Mouse (Mus musculus) embryonic facial prominence, embryonic 11.5 days (tissue): Measurements from ENCODE around the gene Arap1. TPM values are rescaled to one million over a fixed set of nuclear protein-coding genes. Genes with fewer than 3 reads are reported as not detected.

Source experiments
- ATAC-seq: fragments of 200-750 bp; cut with Nextera tagmentation; replicated peaks from 2 replicates; pipeline ENCODE4 v1.8.0; 2017; ENCODE audit warnings: low read depth; ENCODE audit not compliant: insufficient number of reproducible peaks, low FRiP score, low TSS enrichment
- DNase-seq: peaks from one replicate; pipeline ENCODE4 v3.0.0-alpha.2; 2015; ENCODE audit warnings: low spot score
- H3K27ac ChIP-seq: fragments of 300-500 bp; sonication (generic); replicated peaks from 2 replicates; pipeline ENCODE4 v1.5.1; 2014; ENCODE audit warnings: mild to moderate bottlenecking, low read depth, low read length, control low read depth
- H3K27me3 ChIP-seq: fragments of 300-500 bp; sonication (generic); 2 replicates; pipeline ENCODE4 v1.6.1; 2014; ENCODE audit warnings: mild to moderate bottlenecking, low read length, moderate library complexity, mixed read lengths; ENCODE audit not compliant: control insufficient read depth, insufficient read depth
- H3K36me3 ChIP-seq: fragments of 300-500 bp; sonication (generic); replicated peaks from 2 replicates; pipeline ENCODE4 v1.6.1; 2014; ENCODE audit warnings: low read depth, mild to moderate bottlenecking, low read length, moderate library complexity, mixed read lengths; ENCODE audit not compliant: control insufficient read depth, insufficient read depth
- H3K4me1 ChIP-seq: fragments of 300-500 bp; sonication (generic); 2 replicates; pipeline ENCODE4 v1.6.1; 2014; ENCODE audit warnings: low read length, mixed read lengths; ENCODE audit not compliant: control insufficient read depth, insufficient read depth
- H3K4me2 ChIP-seq: fragments of 300-500 bp; sonication (generic); 2 replicates; pipeline ENCODE4 v1.6.1; 2014; ENCODE audit warnings: low read depth, mild to moderate bottlenecking, control low read depth, low read length, moderate library complexity
- H3K4me3 ChIP-seq: fragments of 300-500 bp; sonication (generic); 2 replicates; pipeline ENCODE4 v1.5.1; 2014; ENCODE audit warnings: low read depth, low read length, control low read depth
- H3K9ac ChIP-seq: fragments of 300-500 bp; sonication (generic); replicated peaks from 2 replicates; pipeline ENCODE4 v1.6.1; 2014; ENCODE audit warnings: mild to moderate bottlenecking, control low read depth, low read length
- H3K9me3 ChIP-seq: fragments of 300-500 bp; sonication (generic); replicated peaks from 2 replicates; pipeline ENCODE4 v1.6.1; 2016; ENCODE audit warnings: mild to moderate bottlenecking, low read length, inconsistent platforms, mixed read lengths; ENCODE audit not compliant: control insufficient read depth
- WGBS: fragments of 180-500 bp; shearing (Covaris S2); extraction: QIAGEN DNeasy Blood & Tissue Kit; methylation state at CpG from one replicate; pipeline ENCODE4 v1.1.7; 2014; 5-methylcytosine and 5-hydroxymethylcytosine counted together
- polyA plus RNA-seq: library from polyadenylated mRNA; unstranded; fragments of >200 nt; fragmentation: Nextera tagmentation; extraction: Ambion mirVana; gene quantifications from 2 replicates; pipeline ENCODE4 v1.2.1, GENCODE M21; 2014

Arap1 gene
- polyA plus RNA-seq, 1 experiment from 2014 or later: 13.5 TPM

DNA sequence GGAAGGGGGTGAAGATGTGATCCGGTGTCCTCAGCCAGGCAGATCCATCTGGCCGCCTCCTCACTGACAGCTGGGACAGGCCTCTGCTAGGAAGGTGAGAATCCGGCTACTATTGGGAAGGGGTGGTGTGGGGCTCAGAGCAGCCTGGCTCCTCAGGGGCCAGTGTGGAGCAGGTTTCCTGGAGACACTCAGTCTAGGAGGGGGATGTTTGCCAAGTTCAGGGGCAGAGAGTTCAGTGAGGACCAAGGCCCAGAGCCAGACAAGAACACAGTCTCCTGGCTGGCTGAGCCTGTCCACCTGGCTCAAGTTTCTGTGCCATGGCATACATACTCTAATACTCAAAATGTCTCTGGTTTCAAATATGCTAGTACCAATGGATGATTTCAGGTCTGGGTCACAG, 10.5 kb upstream of the Arap1 start:
- WGBS: 89% methylated on average over 3 of the region's 3 CpGs

GRCm38 (mm10) chr7:101341405-101341804, 6.5 kb upstream of the Arap1 start:
- ATAC-seq (no peak), DNase-seq (no peak)
- H3K4me2 ChIP-seq: no peak overlapping the region
- no peaks in the 10 kb centered on the region for H3K4me1 ChIP-seq
- H3K27me3 ChIP-seq: no peaks in the 10 kb centered on the region
- no peak overlapping the region for H3K4me3 ChIP-seq
- H3K9ac ChIP-seq: no peak overlapping the region
- no peak overlapping the region for H3K27ac ChIP-seq
- no peaks in the 10 kb centered on the region for H3K9me3 ChIP-seq
- WGBS: 54% methylated on average over 6 of the region's 6 CpGs
- H3K36me3 ChIP-seq: no peaks in the 10 kb centered on the region

More for the DNA sequence above, 10.5 kb upstream of the Arap1 start:
- H3K9ac ChIP-seq: no peak overlapping the region
- H3K27ac ChIP-seq: no peak overlapping the region
- H3K4me1 ChIP-seq: no peaks in the 10 kb centered on the region
- ATAC-seq: no peak
- no peak overlapping the region for H3K4me2 ChIP-seq
- H3K9me3 ChIP-seq: no peaks in the 10 kb centered on the region
- no peaks in the 10 kb centered on the region for H3K27me3 ChIP-seq
- no peak for DNase-seq
- no peaks in the 10 kb centered on the region for H3K36me3 ChIP-seq
- H3K4me3 ChIP-seq: no peak overlapping the region

DNA sequence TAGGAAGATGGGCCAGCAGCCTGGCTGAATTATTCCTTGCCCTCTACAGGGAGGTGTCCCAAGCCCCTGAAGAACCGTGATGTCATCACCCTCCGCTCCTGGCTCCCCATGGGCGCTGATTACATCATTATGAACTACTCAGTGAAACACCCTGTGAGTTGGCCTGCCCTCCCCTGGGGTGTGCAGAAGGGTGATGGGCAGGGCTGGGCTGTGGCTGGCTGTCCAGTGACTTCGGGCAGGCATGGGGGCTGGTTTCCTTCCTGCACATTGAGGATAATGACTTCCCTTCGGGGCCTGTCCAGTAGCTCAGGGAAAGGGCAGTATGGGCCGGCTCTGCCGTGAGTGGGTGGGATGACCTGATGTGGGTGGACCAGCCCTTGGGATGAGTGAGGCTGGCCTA, 4.7 kb upstream of the Arap1 start:
- Histone ChIP-seq H3K27me3 (no peaks in the 10 kb centered on the region), H3K4me3 (no peak overlapping the region), H3K4me1 (peaks cover under 1% of the 10 kb centered on the region; the same call in 1 of the 2 replicates), H3K4me2 (no peak overlapping the region), H3K27ac (no peak overlapping the region), H3K9me3 (no peaks in the 10 kb centered on the region), H3K36me3 (no peaks in the 10 kb centered on the region), H3K9ac (no peak overlapping the region)
- ATAC-seq: no peak
- WGBS: 68% methylated on average over 7 of the region's 7 CpGs
- DNase-seq: no peak

- Histone ChIP-seq H3K4me2 (no peak overlapping the region), H3K9me3 (no peaks in the 10 kb centered on the region), H3K9ac (no peak overlapping the region), H3K4me1 (peaks cover 4% of the 10 kb centered on the region; the same call in 1 of the 2 replicates), H3K36me3 (no peaks in the 10 kb centered on the region), H3K4me3 (no peak overlapping the region), H3K27ac (no peak overlapping the region), H3K27me3 (peaks cover 3% of the 10 kb centered on the region; the same call in 1 of the 2 replicates)
- DNase-seq (no peak), ATAC-seq (no peak)
- WGBS: 73% methylated on average over 4 of the region's 4 CpGs
Observed at GRCm38 (mm10) chr7:101344892-101345291, 3.0 kb upstream of the Arap1 start.

GRCm38 (mm10) chr7:101346991-101347390, 876 bp upstream of the Arap1 start:
- Histone ChIP-seq H3K4me3 (no peak overlapping the region), H3K27ac (no peak overlapping the region), H3K27me3 (peaks cover 3% of the 10 kb centered on the region; the same call in 1 of the 2 replicates), H3K9ac (no peak overlapping the region), H3K36me3 (no peaks in the 10 kb centered on the region), H3K4me1 (peaks cover 4% of the 10 kb centered on the region; the same call in 1 of the 2 replicates), H3K4me2 (no peak overlapping the region), H3K9me3 (no peaks in the 10 kb centered on the region)
- WGBS: 68% methylated on average over 2 of the region's 2 CpGs
- ATAC-seq (no peak), DNase-seq (no peak)

- Histone ChIP-seq H3K9me3 (no peaks in the 10 kb centered on the region), H3K4me1 (peaks cover 4% of the 10 kb centered on the region; the same call in 1 of the 2 replicates), H3K36me3 (no peaks in the 10 kb centered on the region), H3K4me2 (peak overlapping the region; percentile 89), H3K27ac (no peak overlapping the region), H3K4me3 (peak overlapping the region; percentile 47), H3K9ac (peak overlapping the region; percentile 14), H3K27me3 (peaks cover 3% of the 10 kb centered on the region; the same call in 1 of the 2 replicates)
- ATAC-seq (no peak), DNase-seq (no peak)
- 2% methylated on average over 13 of the region's 13 CpGs for WGBS
Observed at GRCm38 (mm10) chr7:101348312-101348711, 445 bp downstream of the Arap1 start.

GRCm38 (mm10) chr7:101349861-101350260, 2.0 kb downstream of the Arap1 start:
- Histone ChIP-seq H3K9me3 (no peaks in the 10 kb centered on the region), H3K4me1 (peaks cover 4% of the 10 kb centered on the region; the same call in 1 of the 2 replicates), H3K36me3 (no peaks in the 10 kb centered on the region), H3K4me3 (no peak overlapping the region), H3K27me3 (peaks cover 3% of the 10 kb centered on the region; the same call in 1 of the 2 replicates), H3K4me2 (no peak overlapping the region), H3K9ac (no peak overlapping the region), H3K27ac (no peak overlapping the region)
- ATAC-seq (no peak), DNase-seq (no peak)
- WGBS: 18% methylated on average over 2 of the region's 2 CpGs

GRCm38 (mm10) chr7:101352404-101352803, 4.5 kb downstream of the Arap1 start:
- Histone ChIP-seq H3K4me2 (no peak overlapping the region), H3K27me3 (peaks cover 3% of the 10 kb centered on the region; the same call in 1 of the 2 replicates), H3K9ac (no peak overlapping the region), H3K27ac (no peak overlapping the region), H3K36me3 (no peaks in the 10 kb centered on the region), H3K9me3 (no peaks in the 10 kb centered on the region), H3K4me1 (peaks cover 4% of the 10 kb centered on the region; the same call in 1 of the 2 replicates), H3K4me3 (no peak overlapping the region)
- no peak for DNase-seq
- 82% methylated on average over 4 of the region's 4 CpGs for WGBS
- no peak for ATAC-seq
